Mouse (Mus musculus) spleen, adult 2 months (tissue): Measurements from ENCODE around the gene Nupl1.

ENCODE experiments used
- CTCF ChIP-seq: fragments of 200-500 bp; IDR thresholded peaks from 2 replicates; pipeline ENCODE4 v1.5.1; 2011; ENCODE audit warnings: mild to moderate bottlenecking, inconsistent platforms; ENCODE audit not compliant: insufficient read depth, insufficient read length, insufficient replicate concordance; ENCODE audit errors: extremely low read depth
- POLR2A ChIP-seq: fragments of 200-500 bp; IDR thresholded peaks from 2 replicates; pipeline ENCODE4 v1.6.1; 2011; ENCODE audit warnings: low read depth, low read length, inconsistent platforms

GRCm38 (mm10) chr14:60257851-60258250 lies 6.6 kb upstream of the Nupl1 start:
- TF ChIP-seq CTCF: no peak
- TF ChIP-seq POLR2A: no peak
